Mouse (Mus musculus) adrenal gland, postnatal 0 days (tissue): ENCODE data around the gene Ceacam12. TPM values are rescaled to one million over a fixed set of nuclear protein-coding genes. Genes with fewer than 3 reads are reported as not detected.

Experiments
- microRNA-seq: library from miRNA; unstranded; fragments of <30 nt; microRNA quantifications from one replicate; pipeline ENCODE4, GENCODE M21; 2016; ENCODE audit warnings: borderline replicate concordance; ENCODE audit not compliant: insufficient number of aligned reads
- polyA plus RNA-seq: library from polyadenylated mRNA; unstranded; fragments of >200 nt; fragmentation: Nextera tagmentation; extraction: Ambion mirVana; gene quantifications from 2 replicates; pipeline ENCODE4 v1.2.1, GENCODE M21; 2015

Gene Ceacam12
- not detected in 2 replicates for polyA plus RNA-seq

DNA sequence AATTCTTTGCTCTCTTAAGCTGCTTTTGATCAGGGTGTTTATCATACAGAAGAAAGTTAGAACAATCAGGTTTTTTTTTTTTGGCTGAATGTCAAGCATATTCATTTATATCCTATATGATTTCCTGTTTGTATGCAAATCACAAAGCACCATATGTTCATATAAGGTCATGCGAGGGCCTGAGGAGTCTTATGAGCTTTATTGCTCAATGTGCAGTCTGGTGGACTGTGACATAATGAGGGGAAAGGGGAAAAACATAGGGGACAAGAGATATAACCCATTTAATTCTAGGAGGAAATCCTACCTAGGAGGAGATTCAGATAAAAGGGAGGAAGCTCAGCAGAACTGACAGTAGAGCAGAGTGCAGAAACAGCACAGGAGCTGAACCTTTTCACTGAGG lies at the start of gene Ceacam12:
Ceacam12 (plus strand) TSS at position 301 of the 400 bp plus-strand sequence.

Small RNA genes lying within 50 kb of the gene (microRNA-seq; reads per million reads assigned to microRNA genes)
- not detected for gene Gm22414

Other genes with a start within 250 kb of the Ceacam12 start
- not detected in 2 replicates for gene Gm5155, start 194.2 kb upstream of the Ceacam12 start, polyA plus RNA-seq
- gene Ceacam11, start 93.8 kb upstream of the Ceacam12 start, polyA plus RNA-seq, result not detected in 2 replicates
- not detected in 2 replicates for gene Ceacam13, start 56.0 kb upstream of the Ceacam12 start, polyA plus RNA-seq
- not detected in 2 replicates for gene Igfl3, start 110.6 kb downstream of the Ceacam12 start, polyA plus RNA-seq
- gene Mill1, start 179.4 kb downstream of the Ceacam12 start, polyA plus RNA-seq, result not detected in 2 replicates